Mouse (Mus musculus) forebrain, embryonic 14.5 days (tissue): ENCODE data around the gene Srms. TPM values are rescaled to one million over a fixed set of nuclear protein-coding genes. Genes with fewer than 3 reads are reported as not detected.

Experiments used
- ATAC-seq: fragments of 200-750 bp; cut with Nextera tagmentation; 2 replicates; pipeline ENCODE4 v1.8.0; 2017; ENCODE audit warnings: mild to moderate bottlenecking, moderate library complexity
- DNase-seq: peaks from one replicate; pipeline ENCODE4 v3.0.0-alpha.2; 2015; ENCODE audit warnings: low spot score
- H3K27ac ChIP-seq: fragments of 300-500 bp; sonication (generic); 2 replicates; pipeline ENCODE4 v1.5.1; 2014; ENCODE audit warnings: low read depth, mild to moderate bottlenecking, control low read depth, low read length, moderate library complexity
- H3K27me3 ChIP-seq: fragments of 300-500 bp; sonication (generic); replicated peaks from 2 replicates; pipeline ENCODE4 v1.6.1; 2014; ENCODE audit warnings: low read length, control low read depth, mixed read lengths; ENCODE audit not compliant: control insufficient read depth, insufficient read depth
- H3K36me3 ChIP-seq: fragments of 300-500 bp; sonication (generic); 2 replicates; pipeline ENCODE4 v1.6.1; 2014; ENCODE audit warnings: low read length, control low read depth; ENCODE audit not compliant: control insufficient read depth, insufficient read depth
- H3K4me1 ChIP-seq: fragments of 300-500 bp; sonication (generic); 2 replicates; pipeline ENCODE4 v1.6.1; 2014; ENCODE audit warnings: antibody characterized with exemption, low read length, control low read depth; ENCODE audit not compliant: control insufficient read depth, insufficient read depth
- H3K4me2 ChIP-seq: fragments of 300-500 bp; sonication (generic); 2 replicates; pipeline ENCODE4 v1.6.1; 2014; ENCODE audit warnings: mild to moderate bottlenecking, control low read depth, low read length
- H3K4me3 ChIP-seq: fragments of 300-500 bp; sonication (generic); 2 replicates; pipeline ENCODE4 v1.5.1; 2014; ENCODE audit warnings: low read depth, low read length, control low read depth
- H3K9ac ChIP-seq: fragments of 300-500 bp; sonication (generic); 2 replicates; pipeline ENCODE4 v1.6.1; 2014; ENCODE audit warnings: mild to moderate bottlenecking, low read length, control low read depth, moderate library complexity
- H3K9me3 ChIP-seq: fragments of 300-500 bp; sonication (generic); replicated peaks from 2 replicates; pipeline ENCODE4 v1.6.1; 2016; ENCODE audit warnings: low read length, control low read depth, mixed read lengths; ENCODE audit not compliant: control insufficient read depth
- WGBS: fragments of 180-500 bp; shearing (Covaris S2); extraction: QIAGEN DNeasy Blood & Tissue Kit; methylation state at CpG from one replicate; pipeline ENCODE4 v1.1.7; 2014; 5-methylcytosine and 5-hydroxymethylcytosine counted together
- polyA plus RNA-seq: library from polyadenylated mRNA; unstranded; fragments of >200 nt; fragmentation: Nextera tagmentation; extraction: Ambion mirVana; gene quantifications from 2 replicates; pipeline ENCODE4 v1.2.1, GENCODE M21; 2014

The Srms gene
- polyA plus RNA-seq, 1 experiment from 2014 or later: 0.25 TPM

- Histone ChIP-seq H3K36me3 (no peaks in the 10 kb centered on the region), H3K4me3 (no peak overlapping the region), H3K27ac (no peak overlapping the region), H3K9ac (no peak overlapping the region), H3K27me3 (no peaks in the 10 kb centered on the region), H3K9me3 (no peaks in the 10 kb centered on the region), H3K4me2 (no peak overlapping the region), H3K4me1 (0 out of 2 replicates have a peak, but pooled peaks cover 3% of the 10 kb centered on the region)
- DNase-seq (no peak), ATAC-seq (no peak)
- 91% methylated on average over 13 of the region's 13 CpGs for WGBS
These were observed 27.9 kb upstream of the Srms start for GRCm38 (mm10) chr2:181240806-181241440.

- DNase-seq (no peak), ATAC-seq (no peak)
- no peaks in the 10 kb centered on the region for H3K36me3 ChIP-seq
- 0 out of 2 replicates have a peak, but pooled peaks cover 3% of the 10 kb centered on the region for H3K4me1 ChIP-seq
- H3K27ac ChIP-seq: no peak overlapping the region
- H3K27me3 ChIP-seq: no peaks in the 10 kb centered on the region
- no peak overlapping the region for H3K4me2 ChIP-seq
- H3K9me3 ChIP-seq: no peaks in the 10 kb centered on the region
- WGBS: 93% methylated on average over 9 of the region's 9 CpGs
- H3K4me3 ChIP-seq: no peak overlapping the region
- no peak overlapping the region for H3K9ac ChIP-seq
These were observed 26.3 kb upstream of the Srms start for GRCm38 (mm10) chr2:181239261-181239660.

GRCm38 (mm10) chr2:181238861-181239260 is 25.9 kb upstream of the Srms start:
- no peak overlapping the region for H3K9ac ChIP-seq
- no peaks in the 10 kb centered on the region for H3K36me3 ChIP-seq
- no peak for ATAC-seq
- H3K27me3 ChIP-seq: no peaks in the 10 kb centered on the region
- no peak for DNase-seq
- H3K9me3 ChIP-seq: no peaks in the 10 kb centered on the region
- H3K27ac ChIP-seq: no peak overlapping the region
- WGBS: 67% methylated on average over 2 of the region's 2 CpGs
- no peak overlapping the region for H3K4me2 ChIP-seq
- 0 out of 2 replicates have a peak, but pooled peaks cover 3% of the 10 kb centered on the region for H3K4me1 ChIP-seq
- no peak overlapping the region for H3K4me3 ChIP-seq

GRCm38 (mm10) chr2:181238091-181238610 is 25.2 kb upstream of the Srms start:
- Histone ChIP-seq H3K27me3 (no peaks in the 10 kb centered on the region), H3K9me3 (no peaks in the 10 kb centered on the region), H3K9ac (no peak overlapping the region), H3K4me2 (no peak overlapping the region), H3K4me3 (no peak overlapping the region), H3K36me3 (no peaks in the 10 kb centered on the region), H3K27ac (no peak overlapping the region), H3K4me1 (0 out of 2 replicates have a peak, but pooled peaks cover 3% of the 10 kb centered on the region)
- WGBS: 74% methylated on average over 10 of the region's 10 CpGs
- ATAC-seq: no peak
- no peak for DNase-seq

- Histone ChIP-seq H3K4me2 (no peak overlapping the region), H3K9me3 (no peaks in the 10 kb centered on the region), H3K4me1 (0 out of 2 replicates have a peak, but pooled peaks cover 3% of the 10 kb centered on the region), H3K27ac (no peak overlapping the region), H3K27me3 (no peaks in the 10 kb centered on the region), H3K9ac (no peak overlapping the region), H3K36me3 (no peaks in the 10 kb centered on the region), H3K4me3 (no peak overlapping the region)
- 90% methylated on average over 17 of the region's 17 CpGs for WGBS
- ATAC-seq (no peak), DNase-seq (no peak)
These were observed 24.4 kb upstream of the Srms start for GRCm38 (mm10) chr2:181237251-181238014.

GRCm38 (mm10) chr2:181235681-181236566 is 22.9 kb upstream of the Srms start:
- H3K27ac ChIP-seq: no peak overlapping the region
- no peaks in the 10 kb centered on the region for H3K4me1 ChIP-seq
- no peaks in the 10 kb centered on the region for H3K9me3 ChIP-seq
- H3K4me3 ChIP-seq: no peak overlapping the region
- 85% methylated on average over 23 of the region's 23 CpGs for WGBS
- no peaks in the 10 kb centered on the region for H3K27me3 ChIP-seq
- no peak overlapping the region for H3K4me2 ChIP-seq
- DNase-seq (no peak), ATAC-seq (no peak)
- no peak overlapping the region for H3K9ac ChIP-seq
- H3K36me3 ChIP-seq: no peaks in the 10 kb centered on the region

- H3K36me3 ChIP-seq: no peaks in the 10 kb centered on the region
- WGBS: 95% methylated on average over 11 of the region's 11 CpGs
- H3K9me3 ChIP-seq: no peaks in the 10 kb centered on the region
- DNase-seq (no peak), ATAC-seq (no peak)
- no peak overlapping the region for H3K9ac ChIP-seq
- H3K27me3 ChIP-seq: no peaks in the 10 kb centered on the region
- H3K27ac ChIP-seq: no peak overlapping the region
- H3K4me3 ChIP-seq: no peak overlapping the region
- no peaks in the 10 kb centered on the region for H3K4me1 ChIP-seq
- no peak overlapping the region for H3K4me2 ChIP-seq
These were observed 21.7 kb upstream of the Srms start for GRCm38 (mm10) chr2:181234680-181235079.

- no peaks in the 10 kb centered on the region for H3K4me1 ChIP-seq
- DNase-seq: no peak
- no peaks in the 10 kb centered on the region for H3K36me3 ChIP-seq
- ATAC-seq: no peak
- H3K27ac ChIP-seq: no peak overlapping the region
- H3K4me3 ChIP-seq: no peak overlapping the region
- no peaks in the 10 kb centered on the region for H3K9me3 ChIP-seq
- no peak overlapping the region for H3K4me2 ChIP-seq
- H3K27me3 ChIP-seq: no peaks in the 10 kb centered on the region
- H3K9ac ChIP-seq: no peak overlapping the region
- WGBS: 92% methylated on average over 15 of the region's 15 CpGs
These were observed 20.5 kb upstream of the Srms start for GRCm38 (mm10) chr2:181233443-181233842.
